Mouse (Mus musculus) thymus, adult 18-20 months (tissue): ENCODE measurements around the gene Gpx8.

ENCODE experiments used
- DNase-seq, 2 experiments: peaks; one replicate each; pipeline ENCODE4 v3.0.0; 2022; ENCODE audit warnings: mixed read lengths in 2 of 2

Gene Gpx8

DNA sequence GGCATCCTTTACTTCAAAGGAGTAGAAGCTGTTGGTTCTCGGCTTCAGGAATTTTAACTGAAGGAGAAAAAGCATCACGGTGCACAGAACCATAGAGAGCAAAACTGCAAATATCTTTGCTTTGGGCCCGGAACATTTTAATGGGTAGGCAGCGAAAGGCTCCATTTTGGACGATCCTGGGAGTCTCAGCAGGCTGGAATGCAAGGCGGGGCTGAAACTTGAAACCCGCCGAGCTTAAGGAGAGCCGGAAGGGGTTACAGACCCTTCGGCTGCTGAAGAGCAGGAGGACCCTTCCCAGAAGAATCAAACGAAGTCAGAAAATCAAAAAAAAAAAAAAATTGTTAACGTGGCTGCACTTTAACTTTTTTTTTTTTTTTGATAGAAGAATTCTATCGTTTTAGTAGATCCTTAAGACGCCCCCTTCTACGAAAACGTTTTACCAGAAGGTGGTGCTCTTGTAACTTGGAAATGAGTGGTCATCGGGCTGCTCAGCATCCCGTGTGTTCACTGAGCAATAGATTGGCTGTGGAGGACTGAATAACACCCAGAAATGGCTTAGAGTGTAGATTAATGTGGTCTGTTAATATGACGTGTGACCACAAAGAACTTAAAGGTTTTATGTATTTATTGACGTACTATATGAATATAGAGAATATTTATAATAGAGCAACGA is at the start of gene Gpx8:
Gpx8 (minus strand) TSS at position 200 of the 673 bp plus-strand sequence.
- DNase-seq = no peak

- DNase-seq = no peak
These were observed 48.4 kb upstream of the Gpx8 start for GRCm38 (mm10) chr13:113094618-113095017.

- DNase-seq = no peak
These were observed 44.3 kb upstream of the Gpx8 start for GRCm38 (mm10) chr13:113090489-113090888.

GRCm38 (mm10) chr13:113087226-113088017 is 41.2 kb upstream of the Gpx8 start:
- no peak for DNase-seq

GRCm38 (mm10) chr13:113084732-113085131 is 38.5 kb upstream of the Gpx8 start:
- no peak for DNase-seq

- DNase-seq = no peak
These were observed 35.9 kb upstream of the Gpx8 start for GRCm38 (mm10) chr13:113082101-113082500.

GRCm38 (mm10) chr13:113079021-113079420 is 32.8 kb upstream of the Gpx8 start:
- no peak for DNase-seq

- no peak for DNase-seq
These were observed 18.3 kb upstream of the Gpx8 start for GRCm38 (mm10) chr13:113064542-113064941.

- DNase-seq = no peak
These were observed 15.5 kb upstream of the Gpx8 start for GRCm38 (mm10) chr13:113061746-113062145.

GRCm38 (mm10) chr13:113055826-113056225 is 9.6 kb upstream of the Gpx8 start:
- DNase-seq = no peak

GRCm38 (mm10) chr13:113054230-113054629 is 8.0 kb upstream of the Gpx8 start:
- no peak for DNase-seq

DNA sequence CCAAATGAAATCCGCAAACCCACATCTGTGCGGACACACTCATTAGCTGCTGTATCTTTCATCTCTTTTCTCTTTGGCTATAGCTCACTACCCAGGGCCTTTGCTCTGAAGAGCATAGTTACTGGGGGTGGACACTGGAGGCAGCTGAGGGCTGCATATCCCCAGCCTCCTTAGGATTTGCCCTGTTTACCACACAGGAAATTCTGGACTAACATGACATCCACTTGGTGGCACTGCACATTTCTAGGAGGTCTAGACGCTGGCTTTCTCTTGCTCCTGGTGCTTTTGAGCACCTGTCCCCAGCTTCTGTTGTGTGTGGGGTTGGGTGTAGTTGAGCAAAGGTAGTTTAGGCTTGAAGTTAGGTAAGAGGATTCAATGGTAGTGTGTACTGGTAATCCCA is 1.4 kb upstream of the Gpx8 start:
- no peak for DNase-seq

DNA sequence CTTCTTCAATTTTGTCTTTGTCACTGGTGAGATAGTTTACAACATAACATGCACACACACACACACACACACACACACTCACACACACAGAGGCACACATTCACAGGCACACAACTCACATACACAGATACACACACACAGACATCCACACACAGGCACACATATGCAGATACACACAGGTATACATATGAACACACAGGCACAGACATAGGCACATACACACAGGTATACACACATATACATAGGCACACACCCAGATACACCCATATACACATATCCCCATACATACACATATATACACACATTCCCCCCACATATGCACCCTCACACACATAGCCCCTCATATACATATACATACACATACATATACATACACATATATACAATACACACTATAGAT is 808 bp upstream of the Gpx8 start:
- DNase-seq = no peak

DNA sequence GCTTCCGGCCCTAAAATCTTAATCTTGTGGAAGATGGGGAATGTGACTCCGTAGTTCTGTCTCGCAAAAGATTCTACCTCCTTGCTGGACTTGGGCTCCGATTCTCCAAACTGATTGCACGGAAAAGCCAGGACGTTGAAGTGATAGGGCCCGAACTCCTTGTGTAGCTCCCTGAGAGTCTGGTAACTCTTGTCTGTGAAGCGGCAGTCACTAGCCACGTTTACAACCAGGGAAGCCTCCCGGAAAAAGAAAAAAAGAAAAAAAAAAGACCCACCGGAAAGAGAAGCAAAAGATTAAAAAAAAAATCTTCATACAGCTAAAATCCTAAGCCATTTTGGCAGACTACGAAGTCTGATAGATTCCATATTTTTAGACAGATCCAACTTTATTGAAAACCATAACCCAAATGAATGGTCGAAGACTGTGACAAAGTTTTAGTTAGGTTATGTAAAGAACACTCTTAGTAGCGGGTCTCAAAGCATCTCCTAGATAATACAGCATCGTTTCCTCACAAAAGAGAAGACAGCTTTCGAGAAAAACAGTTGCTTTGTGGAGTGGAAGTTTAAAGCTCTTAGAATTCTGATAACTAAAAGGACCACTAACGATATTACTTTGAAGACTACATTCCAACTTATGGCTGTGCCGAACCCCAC is 626 bp downstream of the Gpx8 start:
- DNase-seq = no peak

DNA sequence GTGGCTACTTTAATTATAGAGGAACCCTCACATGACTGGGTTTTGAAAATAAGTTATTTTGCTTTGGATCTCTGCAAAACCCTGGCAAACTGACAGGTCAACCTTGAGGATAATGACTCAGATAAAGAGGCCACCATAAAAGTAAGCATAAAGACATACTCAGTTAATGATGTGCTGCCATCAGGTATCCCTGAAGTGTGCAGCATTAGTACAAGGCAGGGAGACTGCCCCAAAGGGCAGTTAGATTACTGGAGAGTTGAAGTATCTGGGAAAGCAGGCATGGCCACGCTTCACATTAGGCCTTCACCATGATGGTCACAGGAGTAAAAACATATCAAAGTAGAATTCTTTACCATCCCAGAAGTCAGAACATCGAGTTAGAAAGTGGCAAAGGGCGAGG is 1.3 kb downstream of the Gpx8 start:
- DNase-seq = no peak

DNA sequence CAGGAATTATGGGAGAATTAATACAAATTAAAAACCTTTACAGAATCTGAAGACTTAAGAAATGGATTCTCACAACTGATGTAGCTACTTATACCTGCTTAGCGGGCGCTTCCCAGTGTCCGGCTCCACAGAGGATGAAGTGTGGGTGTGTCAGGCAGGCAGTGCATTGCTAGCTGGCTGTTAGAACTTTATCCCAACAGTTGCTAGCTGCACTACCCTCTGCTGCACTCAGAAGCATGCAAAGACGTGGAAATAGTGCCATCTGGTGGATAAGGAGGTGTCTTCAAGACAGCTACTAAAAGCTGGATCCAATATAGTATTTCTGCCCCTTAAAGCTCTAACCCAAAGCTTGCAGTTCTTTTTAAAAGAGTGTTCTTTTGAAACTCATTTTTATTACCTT is 10.4 kb downstream of the Gpx8 start:
- DNase-seq = peak; percentile 28 to 60

DNA sequence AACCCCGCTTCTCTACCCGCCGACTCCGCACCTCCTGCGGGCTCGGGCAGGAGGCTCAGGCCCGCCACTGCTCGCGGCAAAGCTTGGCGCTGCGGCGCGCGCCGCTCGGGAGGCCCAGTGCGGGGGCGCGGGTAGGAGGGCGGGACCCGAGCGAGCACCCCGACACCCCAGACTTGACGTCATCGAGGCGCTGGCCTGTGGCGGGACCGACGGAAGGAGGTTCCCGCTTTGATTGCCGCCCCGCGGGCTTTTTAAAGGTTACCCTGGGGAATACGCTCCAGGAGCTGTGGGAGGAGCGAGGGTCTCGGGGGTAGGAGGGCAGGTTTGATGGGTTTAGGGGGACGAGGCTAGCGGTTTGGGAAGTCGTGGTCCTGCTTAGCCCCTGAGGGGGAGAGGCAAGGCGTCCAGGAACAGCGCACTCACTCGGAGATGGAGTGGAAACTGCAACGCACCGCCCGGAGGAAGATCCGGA is 11.2 kb downstream of the Gpx8 start, which contains the start of gene Cdc20b:
Cdc20b (plus strand) TSS at position 162 of the 472 bp plus-strand sequence.
- DNase-seq = peak; percentile 76 to 78

- no peak for DNase-seq
These were observed 11.8 kb downstream of the Gpx8 start for GRCm38 (mm10) chr13:113034271-113034886.

- DNase-seq = no peak
These were observed 13.4 kb downstream of the Gpx8 start for GRCm38 (mm10) chr13:113032831-113033230.

DNA sequence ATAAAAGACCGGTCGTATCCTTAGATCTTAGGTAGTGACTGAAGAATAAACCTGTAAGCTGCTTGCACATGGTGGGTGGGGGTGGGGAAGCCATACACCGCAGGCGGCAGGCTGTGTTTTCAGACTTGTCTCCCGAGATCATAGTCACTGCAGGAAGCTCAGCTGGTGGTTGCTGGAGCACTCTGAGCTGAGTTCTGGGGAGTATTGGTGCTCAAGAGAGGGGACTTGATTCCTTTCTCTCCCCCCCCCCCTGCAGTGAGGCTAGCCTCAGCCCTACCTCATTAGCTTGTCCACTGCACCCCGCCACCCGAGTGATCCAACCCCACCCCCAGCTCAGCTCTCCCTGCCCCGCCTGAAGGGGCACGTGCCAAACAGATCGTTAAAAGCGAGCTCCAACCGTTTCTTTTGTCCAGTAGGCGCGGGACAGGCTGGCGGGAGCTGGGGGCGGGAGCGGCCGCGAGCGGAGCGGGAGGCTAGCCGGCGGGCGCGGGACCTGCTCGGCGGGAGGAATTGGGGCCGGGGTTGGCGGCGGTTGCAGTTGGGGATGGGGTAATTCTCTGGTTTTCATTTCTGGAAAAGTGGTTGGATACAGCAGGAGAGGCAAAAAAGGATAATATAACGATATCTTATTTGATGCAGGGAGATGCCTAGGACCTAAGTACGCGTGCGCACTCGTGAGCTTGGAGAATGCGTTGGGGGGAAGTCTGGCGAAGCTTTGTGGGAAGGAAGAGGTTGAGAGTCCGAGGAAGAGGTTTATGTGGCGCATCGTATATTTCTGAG is 14.2 kb downstream of the Gpx8 start:
- peak; percentile 19 to 45 for DNase-seq

DNA sequence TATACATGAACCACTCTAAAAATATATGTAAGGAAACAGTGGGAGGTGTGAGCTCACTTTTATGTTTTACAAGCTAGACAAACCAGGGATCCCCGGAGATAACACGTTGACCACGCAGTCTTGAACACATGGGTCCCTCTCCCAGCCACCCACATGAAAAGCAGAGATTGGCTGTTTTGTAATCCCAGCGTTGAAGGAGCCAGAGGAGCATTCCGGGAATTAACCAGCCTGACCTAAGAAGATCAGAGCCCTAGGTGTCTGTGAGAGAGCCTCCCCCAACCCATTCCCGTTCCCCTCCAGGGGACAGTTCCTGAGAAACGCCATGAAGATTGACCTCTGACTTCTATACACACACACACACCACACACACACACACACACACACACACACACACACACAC is 14.9 kb downstream of the Gpx8 start:
- no peak for DNase-seq
